In the genomic region with DNA sequence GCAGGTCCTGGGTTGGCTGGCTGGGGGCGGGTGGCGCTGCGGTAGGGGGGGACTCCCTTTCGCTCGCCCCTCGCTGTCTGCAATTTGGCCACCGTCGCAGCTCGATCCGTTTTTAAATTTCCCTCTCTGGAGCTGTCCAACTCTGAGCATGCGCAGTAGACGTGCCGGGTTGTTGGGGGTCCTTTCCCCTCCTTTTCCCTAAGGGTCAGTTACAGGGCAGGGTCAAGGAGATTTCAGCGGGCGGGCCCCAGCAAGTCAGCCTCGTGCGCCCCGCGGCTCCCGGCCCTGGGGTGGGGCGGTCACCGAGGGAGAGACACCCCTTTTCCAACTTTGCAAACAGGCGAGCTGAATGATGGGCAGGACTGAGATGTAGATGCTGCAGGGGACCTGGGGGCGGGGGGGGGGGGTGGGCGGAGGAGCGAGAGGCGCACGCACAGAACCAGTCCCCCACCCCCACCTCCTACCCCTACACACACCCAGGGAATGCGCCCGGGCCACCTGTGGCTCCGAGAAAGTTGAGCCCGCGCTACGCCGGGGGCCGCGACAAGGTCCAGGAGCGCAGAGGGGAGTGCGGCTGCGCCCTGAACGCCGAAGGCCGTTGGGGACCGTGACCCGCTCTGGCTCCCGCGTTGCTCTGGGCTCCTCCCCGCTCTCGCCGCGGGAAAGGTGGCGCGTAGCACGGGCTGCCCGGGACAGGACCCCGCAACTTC, we compare ENCODE assay signal across 10 mouse cellular contexts. TPM values are rescaled to one million over a fixed set of nuclear protein-coding genes. Genes with fewer than 3 reads are reported as not detected.
A peak's percentile ranks its signal among the peaks of the same experiment; 100 is the strongest.
DNase-seq lines count a peak whose midpoint lies in the region; ATAC-seq and TF ChIP-seq lines count a peak whose summit lies in the region.
"Had no signal": no experiment of that assay in that cellular context is flagged by ENCODE, and none has a peak within 500 bp of the region (broad histone marks: within the 10 kb centered on the region; RNA-seq: fewer than 3 reads in every experiment).

Gene Foxn4, minus strand, starts transcription at position 115 of the 710 bp plus-strand sequence.

- no peak for TF ChIP-seq POLR2A in thymus, adult 2 months (IDR thresholded peaks at IDR 0.05; ENCODE audit: control insufficient read depth, extremely low read depth, insufficient read depth, low read length, poor library complexity)
- TF ChIP-seq POLR2A in cerebellum, adult 2 months (IDR thresholded peaks at IDR 0.05; ENCODE audit: borderline replicate concordance, insufficient read depth, low read length) = no peak

- peaks cover 99% of the 10 kb centered on the region for H3K27me3 ChIP-seq in hindbrain, embryonic 13.5 days
- peaks cover 95% of the 10 kb centered on the region for H3K27me3 ChIP-seq in midbrain, embryonic 13.5 days
- H3K27me3 ChIP-seq in thymus, adult 2 months (ENCODE audit: control insufficient read depth, insufficient read depth, low read length) = peaks cover 7% of the 10 kb centered on the region; the same call in 1 of the 2 replicates
- peaks cover 3% of the 10 kb centered on the region; the same call in 1 of the 2 replicates for H3K27me3 ChIP-seq in cerebellum, adult 2 months (ENCODE audit: control insufficient read depth, insufficient read depth, low read length)

- H3K4me1 ChIP-seq in hindbrain, embryonic 13.5 days (replicated peaks) = peaks cover 47% of the 10 kb centered on the region
- peaks cover 76% of the 10 kb centered on the region for H3K4me1 ChIP-seq in midbrain, embryonic 13.5 days (replicated peaks)
- no peaks in the 10 kb centered on the region for H3K4me1 ChIP-seq in thymus, adult 2 months (replicated peaks; ENCODE audit: control insufficient read depth, insufficient read depth, low read length)
- H3K4me1 ChIP-seq in cerebellum, adult 2 months (ENCODE audit: control insufficient read depth, insufficient read depth, low read length) = no peaks in the 10 kb centered on the region

- ATAC-seq in hindbrain, embryonic 13.5 days (ENCODE audit: low FRiP score) = 0 out of 2 replicates have a peak, but pooled peaks have one; percentile 36
- peak; percentile 38; the same call in 1 of the 2 replicates for ATAC-seq in midbrain, embryonic 13.5 days

- H3K9me3 ChIP-seq in hindbrain, embryonic 13.5 days = no peaks in the 10 kb centered on the region
- H3K9me3 ChIP-seq in midbrain, embryonic 13.5 days = no peaks in the 10 kb centered on the region

- DNase-seq in gastrocnemius, adult 2 months = no peak
- DNase-seq in gastrocnemius, postnatal 4 days (ENCODE audit: low spot score in 2 of 2) = no peak
- peak; percentile 74 for DNase-seq in ZHBTc4 (ENCODE audit: low read depth, low spot score)
- no peak for DNase-seq in thymus, adult 2 months
- no peak for DNase-seq in adrenal gland, adult 8-10 months
- DNase-seq in cerebellum, adult 2 months = no peak
- DNase-seq: kidney, postnatal 14 days had no signal

- H3K4me2 ChIP-seq in hindbrain, embryonic 13.5 days = peak within 1 kb of the TSS; percentile 64
- peak within 1 kb of the TSS; percentile 70 for H3K4me2 ChIP-seq in midbrain, embryonic 13.5 days (replicated peaks)

- 1% methylated on average over 40 of the region's 56 CpGs for WGBS in hindbrain, embryonic 13.5 days
- under 1% methylated on average over 52 of the region's 56 CpGs for WGBS in midbrain, embryonic 13.5 days
- WGBS in thymus, adult 2 months = 3% methylated on average over 55 of the region's 56 CpGs
- WGBS in cerebellum, adult 2 months = 1% methylated on average over 51 of the region's 56 CpGs

- peak within 1 kb of the TSS; percentile 29; the same call in 1 of the 2 replicates for H3K9ac ChIP-seq in hindbrain, embryonic 13.5 days
- 0 out of 2 replicates have a peak within 1 kb of the TSS, but pooled peaks have one; percentile 36 for H3K9ac ChIP-seq in midbrain, embryonic 13.5 days (replicated peaks)

- intact Hi-C loops in gastrocnemius, adult 2 months (cut with DNase I) = no loop called here

- no peak within 1 kb of the TSS for H3K27ac ChIP-seq in gastrocnemius, adult 2 months
- no peak within 1 kb of the TSS for H3K27ac ChIP-seq in hindbrain, embryonic 13.5 days
- H3K27ac ChIP-seq in midbrain, embryonic 13.5 days = no peak within 1 kb of the TSS
- H3K27ac ChIP-seq in thymus, adult 2 months (ENCODE audit: control insufficient read depth, insufficient read depth, low read length) = no peak within 1 kb of the TSS
- H3K27ac ChIP-seq in cerebellum, adult 2 months (ENCODE audit: insufficient read depth, low read length) = no peak within 1 kb of the TSS

- H3K4me3 ChIP-seq in gastrocnemius, adult 2 months = peak within 1 kb of the TSS; percentile 33
- H3K4me3 ChIP-seq in hindbrain, embryonic 13.5 days = peak within 1 kb of the TSS; percentile 38
- peak within 1 kb of the TSS; percentile 42 for H3K4me3 ChIP-seq in midbrain, embryonic 13.5 days (replicated peaks)
- H3K4me3 ChIP-seq in thymus, adult 2 months (ENCODE audit: control insufficient read depth, insufficient read depth, low read length) = no peak within 1 kb of the TSS
- no peak within 1 kb of the TSS for H3K4me3 ChIP-seq in cerebellum, adult 2 months (replicated peaks; ENCODE audit: insufficient read depth, low read depth, low read length)

- no peaks in the 10 kb centered on the region for H3K36me3 ChIP-seq in hindbrain, embryonic 13.5 days
- no peaks in the 10 kb centered on the region for H3K36me3 ChIP-seq in midbrain, embryonic 13.5 days
- no peaks in the 10 kb centered on the region for H3K36me3 ChIP-seq in thymus, adult 2 months (ENCODE audit: control insufficient read depth, insufficient read depth, low read length)

- no peak for TF ChIP-seq CTCF in gastrocnemius, adult 2 months (IDR thresholded peaks at IDR 0.05)
- TF ChIP-seq CTCF in thymus, adult 2 months (IDR thresholded peaks at IDR 0.05; ENCODE audit: borderline replicate concordance, control insufficient read depth, extremely low read depth, insufficient read depth, low read length, poor library complexity) = no peak
- no peak for TF ChIP-seq CTCF in cerebellum, adult 2 months (IDR thresholded peaks at IDR 0.05; ENCODE audit: borderline replicate concordance, insufficient read depth, low read depth, low read length)

RNA-seq across cellular contexts. Expression of gene Foxn4, which starts in this region (rescaled TPM):
- not detected for total RNA-seq in gastrocnemius, adult 2 months (2021)
- total RNA-seq in gastrocnemius, postnatal 4 days (2021) = under 1 TPM in 1 of 2 experiments, not detected in 1; 0.15 TPM
- 1.0 and 2.9 TPM in 2 replicates for polyA plus RNA-seq in hindbrain, embryonic 13.5 days (2015; fragmentation: Nextera tagmentation; extraction: Ambion mirVana)
- polyA plus RNA-seq in midbrain, embryonic 13.5 days (2015; fragmentation: Nextera tagmentation; extraction: Ambion mirVana) = 3.6 and 4.0 TPM in 2 replicates
- 0.20 and 0.26 TPM in 2 replicates for polyA plus RNA-seq in thymus, adult 2 months (2012; rRNA removed)
- total RNA-seq in adrenal gland, adult 8-10 months (2022) = not detected
- polyA plus RNA-seq in cerebellum, adult 2 months (2012; rRNA removed) = not detected in 2 replicates
- polyA plus RNA-seq: small intestine, adult 2 months had no signal

Comparison
In these comparisons a context has a peak if more than half of its experiments do, and no peak if none do; other contexts are left out.
1. H3K4me3 ChIP-seq: peak in gastrocnemius, adult 2 months (single experiment), hindbrain, embryonic 13.5 days (single experiment) and midbrain, embryonic 13.5 days (single experiment); none in thymus, adult 2 months (single experiment) and cerebellum, adult 2 months (single experiment).